Mouse (Mus musculus): Measurements from ENCODE around the gene Rufy4. TPM values are rescaled to one million over a fixed set of nuclear protein-coding genes. Genes with fewer than 3 reads are reported as not detected.
A peak's percentile ranks its signal among the peaks of the same experiment; 100 is the strongest.

The Rufy4 gene
- polyA plus RNA-seq, 1 experiment from 2014 or later, result 0.33 TPM

GRCm38 (mm10) chr1:74195961-74196360 lies 70.6 kb downstream of the Rufy4 start:
- peak; percentile 39 for DNase-seq

DNA sequence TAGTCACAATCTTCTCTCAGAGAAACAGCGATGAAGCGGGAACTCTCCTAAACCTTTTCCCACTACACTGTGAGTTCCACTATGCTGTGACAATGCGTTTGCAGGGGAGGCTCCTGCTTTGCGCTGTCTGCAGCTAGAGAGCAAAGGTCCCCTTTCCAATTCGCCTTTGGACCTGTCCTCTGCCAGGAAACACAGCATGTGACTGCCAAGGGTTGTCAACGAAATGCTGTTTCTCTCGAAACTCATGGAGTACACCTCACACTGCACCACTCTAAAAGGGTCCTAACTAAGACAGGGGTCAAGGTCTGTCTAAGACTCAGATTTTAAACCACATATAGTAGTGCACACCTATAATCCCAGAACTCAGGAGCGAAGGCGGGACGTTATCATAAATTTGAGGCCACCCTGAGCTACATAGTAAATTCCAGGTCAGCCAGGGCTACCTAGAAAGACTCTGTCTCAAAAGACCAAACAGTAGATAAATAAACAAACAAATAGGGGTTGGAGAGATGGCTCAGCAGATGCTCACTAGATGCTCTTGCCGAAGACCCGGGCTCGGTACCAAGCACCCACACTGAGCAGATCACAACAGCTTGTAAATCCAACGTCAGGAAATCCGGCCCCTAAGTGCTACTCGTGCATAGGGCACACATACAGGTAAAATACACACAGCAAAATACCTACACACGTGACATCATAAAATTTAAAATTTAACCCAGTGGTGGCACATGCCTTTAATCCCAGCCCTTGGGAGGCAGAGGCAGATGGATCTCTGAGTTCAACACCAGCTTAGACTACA lies 71.5 kb downstream of the Rufy4 start:
- no peaks in the 10 kb centered on the region for H3K4me1 ChIP-seq (ENCODE audit: control insufficient read depth, insufficient read depth, low read length)
- no peak overlapping the region for H3K4me2 ChIP-seq (ENCODE audit: low read length)
- H3K9ac ChIP-seq (replicated peaks; ENCODE audit: low read length), result no peak overlapping the region
- no peak for ATAC-seq (ENCODE audit: low FRiP score, low TSS enrichment)
- 81% methylated on average over 17 of the region's 17 CpGs for WGBS
- H3K4me3 ChIP-seq (replicated peaks; ENCODE audit: low read depth, low read length), result no peak overlapping the region
- no peak for DNase-seq
- peaks cover 3% of the 10 kb centered on the region; the same call in 1 of the 2 replicates for H3K27me3 ChIP-seq (ENCODE audit: control insufficient read depth, insufficient read depth, low read length)
- H3K36me3 ChIP-seq (ENCODE audit: control insufficient read depth, insufficient read depth, low read length), result no peaks in the 10 kb centered on the region
- no peaks in the 10 kb centered on the region for H3K9me3 ChIP-seq (ENCODE audit: control insufficient read depth, low read length)
- H3K27ac ChIP-seq (replicated peaks; ENCODE audit: low read depth, low read length), result no peak overlapping the region

More at GRCm38 (mm10) chr1:74195961-74196360, 70.6 kb downstream of the Rufy4 start:
- H3K27ac ChIP-seq (replicated peaks; ENCODE audit: low read depth, low read length), result no peak overlapping the region
- no peaks in the 10 kb centered on the region for H3K4me1 ChIP-seq (ENCODE audit: control insufficient read depth, insufficient read depth, low read length)
- no peak overlapping the region for H3K4me3 ChIP-seq (replicated peaks; ENCODE audit: low read depth, low read length)
- no peak for ATAC-seq (ENCODE audit: low FRiP score, low TSS enrichment)
- H3K9me3 ChIP-seq (ENCODE audit: control insufficient read depth, low read length), result no peaks in the 10 kb centered on the region
- H3K4me2 ChIP-seq (ENCODE audit: low read length), result no peak overlapping the region
- H3K36me3 ChIP-seq (ENCODE audit: control insufficient read depth, insufficient read depth, low read length), result no peaks in the 10 kb centered on the region
- no peak overlapping the region for H3K9ac ChIP-seq (replicated peaks; ENCODE audit: low read length)
- H3K27me3 ChIP-seq (ENCODE audit: control insufficient read depth, insufficient read depth, low read length), result peaks cover 3% of the 10 kb centered on the region; the same call in 1 of the 2 replicates
- 54% methylated on average over 7 of the region's 7 CpGs for WGBS

Other genes starting within 250 kb of the Rufy4 start
- 7.6 and 11.0 TPM in 2 replicates for gene Tns1, start 1.1 kb upstream of the Rufy4 start, polyA plus RNA-seq (2014; fragmentation: Nextera tagmentation; extraction: Ambion mirVana)
- not detected in 2 replicates for gene Cxcr2, start 28.4 kb downstream of the Rufy4 start, polyA plus RNA-seq (2014; fragmentation: Nextera tagmentation; extraction: Ambion mirVana)
- gene Cxcr1, start 69.1 kb downstream of the Rufy4 start, polyA plus RNA-seq (2014; fragmentation: Nextera tagmentation; extraction: Ambion mirVana), result not detected in 2 replicates
- 322 and 338 TPM in 2 replicates for gene Arpc2, start 110.5 kb downstream of the Rufy4 start, polyA plus RNA-seq (2014; fragmentation: Nextera tagmentation; extraction: Ambion mirVana)
- gene Gpbar1, start 153.0 kb downstream of the Rufy4 start, polyA plus RNA-seq (2014; fragmentation: Nextera tagmentation; extraction: Ambion mirVana), result 0.27 and 0.39 TPM in 2 replicates
- gene Aamp, start 159.2 kb downstream of the Rufy4 start, polyA plus RNA-seq (2014; fragmentation: Nextera tagmentation; extraction: Ambion mirVana), result 184 and 205 TPM in 2 replicates
- 99.0 and 107 TPM in 2 replicates for gene Pnkd, start 159.4 kb downstream of the Rufy4 start, polyA plus RNA-seq (2014; fragmentation: Nextera tagmentation; extraction: Ambion mirVana)
- 3.8 and 5.6 TPM in 2 replicates for gene Tmbim1, start 180.1 kb downstream of the Rufy4 start, polyA plus RNA-seq (2014; fragmentation: Nextera tagmentation; extraction: Ambion mirVana)
- 0.30 and 0.57 TPM in 2 replicates for gene Catip, start 236.6 kb downstream of the Rufy4 start, polyA plus RNA-seq (2014; fragmentation: Nextera tagmentation; extraction: Ambion mirVana)
- gene Slc11a1, start 249.7 kb downstream of the Rufy4 start, polyA plus RNA-seq (2014; fragmentation: Nextera tagmentation; extraction: Ambion mirVana), result 0.51 and 2.7 TPM in 2 replicates

Data from midbrain, embryonic 14.5 days (tissue).